Mouse (Mus musculus) midbrain, embryonic 12.5 days (tissue): ENCODE data around the gene Ctla4. TPM values are rescaled to one million over a fixed set of nuclear protein-coding genes. Genes with fewer than 3 reads are reported as not detected.

Experiments used
- ATAC-seq: fragments of 200-750 bp; cut with Nextera tagmentation; 2 replicates; pipeline ENCODE4 v1.8.0; 2017; ENCODE audit warnings: low read depth, moderate TSS enrichment, moderate library complexity; ENCODE audit not compliant: low FRiP score
- H3K27ac ChIP-seq: fragments of 300-500 bp; sonication (generic); replicated peaks from 2 replicates; pipeline ENCODE4 v1.5.1; 2016; ENCODE audit warnings: mild to moderate bottlenecking
- H3K27me3 ChIP-seq: fragments of 300-500 bp; sonication (generic); 2 replicates; pipeline ENCODE4 v1.6.1; 2016; ENCODE audit warnings: mild to moderate bottlenecking
- H3K36me3 ChIP-seq: fragments of 300-500 bp; sonication (generic); 2 replicates; pipeline ENCODE4 v1.6.1; 2016
- H3K4me1 ChIP-seq: fragments of 300-500 bp; sonication (generic); 2 replicates; pipeline ENCODE4 v1.6.1; 2016
- H3K4me2 ChIP-seq: fragments of 300-500 bp; sonication (generic); replicated peaks from 2 replicates; pipeline ENCODE4 v1.6.1; 2016; ENCODE audit warnings: mild to moderate bottlenecking, moderate library complexity
- H3K4me3 ChIP-seq: fragments of 300-500 bp; sonication (generic); 2 replicates; pipeline ENCODE4 v1.5.1; 2016; ENCODE audit warnings: mild to moderate bottlenecking
- H3K9ac ChIP-seq: fragments of 300-500 bp; sonication (generic); replicated peaks from 2 replicates; pipeline ENCODE4 v1.6.1; 2016; ENCODE audit warnings: mild to moderate bottlenecking, moderate library complexity
- H3K9me3 ChIP-seq: fragments of 300-500 bp; sonication (generic); 2 replicates; pipeline ENCODE4 v1.6.1; 2016; ENCODE audit warnings: mild to moderate bottlenecking
- WGBS: fragments of 180-500 bp; shearing (Covaris S2); methylation state at CpG from one replicate; pipeline ENCODE4 v1.1.7; 2016; 5-methylcytosine and 5-hydroxymethylcytosine counted together
- polyA plus RNA-seq: library from polyadenylated mRNA; unstranded; fragments of >200 nt; fragmentation: Nextera tagmentation; extraction: Ambion mirVana; gene quantifications from 2 replicates; pipeline ENCODE4 v1.2.1, GENCODE M21; 2016

Ctla4 gene
- polyA plus RNA-seq, 1 experiment from 2014 or later, result not detected

GRCm38 (mm10) chr1:60868333-60869277 lies 18.2 kb upstream of the Ctla4 start:
- peak; percentile 41; the same call in 1 of the 2 replicates for ATAC-seq

GRCm38 (mm10) chr1:60875267-60875666 lies 11.5 kb upstream of the Ctla4 start:
- H3K9me3 ChIP-seq, result no peaks in the 10 kb centered on the region
- H3K9ac ChIP-seq, result no peak overlapping the region
- no peak overlapping the region for H3K4me2 ChIP-seq
- H3K27me3 ChIP-seq, result no peaks in the 10 kb centered on the region
- H3K4me1 ChIP-seq, result no peaks in the 10 kb centered on the region
- 73% methylated on average over 3 of the region's 3 CpGs for WGBS
- H3K4me3 ChIP-seq, result no peak overlapping the region
- ATAC-seq, result no peak
- H3K36me3 ChIP-seq, result no peaks in the 10 kb centered on the region
- H3K27ac ChIP-seq, result no peak overlapping the region

More at GRCm38 (mm10) chr1:60868333-60869277, 18.2 kb upstream of the Ctla4 start:
- no peak overlapping the region for H3K4me2 ChIP-seq
- no peak overlapping the region for H3K9ac ChIP-seq
- H3K4me1 ChIP-seq, result no peaks in the 10 kb centered on the region; the same call in 1 of the 2 replicates
- H3K27ac ChIP-seq, result no peak overlapping the region
- 69% methylated on average over 17 of the region's 17 CpGs for WGBS
- H3K36me3 ChIP-seq, result no peaks in the 10 kb centered on the region
- H3K4me3 ChIP-seq, result no peak overlapping the region
- H3K9me3 ChIP-seq, result no peaks in the 10 kb centered on the region
- no peaks in the 10 kb centered on the region for H3K27me3 ChIP-seq

- WGBS, result 79% methylated on average over 10 of the region's 10 CpGs
- no peak for ATAC-seq
- Histone ChIP-seq H3K9me3 (no peaks in the 10 kb centered on the region), H3K4me2 (no peak overlapping the region), H3K4me1 (no peaks in the 10 kb centered on the region), H3K27ac (no peak overlapping the region), H3K9ac (no peak overlapping the region), H3K36me3 (no peaks in the 10 kb centered on the region), H3K4me3 (no peak overlapping the region), H3K27me3 (no peaks in the 10 kb centered on the region)
These were observed 6.5 kb upstream of the Ctla4 start for GRCm38 (mm10) chr1:60880116-60880867.

DNA sequence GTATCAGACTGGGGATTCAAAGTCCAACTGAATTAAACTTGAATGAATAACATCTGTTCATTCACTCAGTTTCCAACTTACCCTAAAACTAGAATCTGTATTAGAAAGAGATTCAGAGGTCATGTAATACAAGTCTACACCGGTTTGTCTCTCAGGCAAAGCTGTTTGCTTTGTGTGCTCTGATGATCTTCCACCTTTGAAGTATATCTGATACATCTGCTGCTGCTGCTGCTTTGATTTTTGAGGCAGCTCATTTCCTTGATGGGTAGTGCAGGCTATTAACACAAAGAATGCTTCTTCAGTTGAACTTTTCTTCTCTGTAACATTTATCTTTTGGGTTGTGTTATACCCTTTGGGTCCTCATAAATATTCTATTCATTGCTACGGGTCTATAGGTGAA lies 4.0 kb upstream of the Ctla4 start:
- H3K36me3 ChIP-seq, result no peaks in the 10 kb centered on the region
- no peak overlapping the region for H3K9ac ChIP-seq
- no peaks in the 10 kb centered on the region for H3K4me1 ChIP-seq
- no peak for ATAC-seq
- H3K4me3 ChIP-seq, result no peak overlapping the region
- no peaks in the 10 kb centered on the region for H3K9me3 ChIP-seq
- H3K4me2 ChIP-seq, result no peak overlapping the region
- no peak overlapping the region for H3K27ac ChIP-seq
- WGBS, result 65% methylated on average over 2 of the region's 2 CpGs
- H3K27me3 ChIP-seq, result no peaks in the 10 kb centered on the region

- no peaks in the 10 kb centered on the region for H3K4me1 ChIP-seq
- WGBS, result 78% methylated on average over 2 of the region's 2 CpGs
- no peaks in the 10 kb centered on the region for H3K36me3 ChIP-seq
- no peak overlapping the region for H3K4me3 ChIP-seq
- H3K9ac ChIP-seq, result no peak overlapping the region
- H3K27me3 ChIP-seq, result no peaks in the 10 kb centered on the region
- ATAC-seq, result no peak
- H3K27ac ChIP-seq, result no peak overlapping the region
- H3K4me2 ChIP-seq, result no peak overlapping the region
- no peaks in the 10 kb centered on the region for H3K9me3 ChIP-seq
These were observed 3.5 kb upstream of the Ctla4 start for GRCm38 (mm10) chr1:60883279-60883678.

DNA sequence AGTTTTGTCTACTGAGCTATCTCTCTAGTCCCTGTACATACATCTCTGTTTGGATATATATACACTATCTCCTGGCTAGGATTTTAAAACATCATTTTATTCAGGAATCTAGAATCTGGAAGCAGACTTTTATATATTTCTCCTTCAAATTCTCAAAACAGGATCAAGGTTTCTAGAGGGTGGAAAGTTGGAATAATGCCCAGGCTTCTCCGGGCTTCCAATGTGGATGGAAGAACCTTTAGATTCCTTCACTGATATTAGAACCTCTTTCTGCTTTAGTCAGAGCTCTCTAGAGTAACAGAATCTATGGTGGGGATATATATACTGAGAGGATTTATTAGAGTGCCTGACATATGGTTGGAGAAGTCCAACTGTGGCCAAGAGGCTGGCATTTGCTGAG lies 2.2 kb upstream of the Ctla4 start:
- no peaks in the 10 kb centered on the region for H3K9me3 ChIP-seq
- WGBS, result 91% methylated on average over 1 of the region's 1 CpGs

GRCm38 (mm10) chr1:60898127-60898932 lies 11.5 kb downstream of the Ctla4 start:
- H3K36me3 ChIP-seq, result no peaks in the 10 kb centered on the region
- ATAC-seq, result no peak
- no peak overlapping the region for H3K4me2 ChIP-seq
- no peak overlapping the region for H3K4me3 ChIP-seq
- H3K27ac ChIP-seq, result no peak overlapping the region
- H3K9me3 ChIP-seq, result no peaks in the 10 kb centered on the region
- H3K4me1 ChIP-seq, result no peaks in the 10 kb centered on the region
- WGBS, result 88% methylated on average over 5 of the region's 5 CpGs
- H3K27me3 ChIP-seq, result no peaks in the 10 kb centered on the region
- H3K9ac ChIP-seq, result no peak overlapping the region

More for the DNA sequence above, 2.2 kb upstream of the Ctla4 start:
- H3K27ac ChIP-seq, result no peak overlapping the region
- ATAC-seq, result no peak
- no peaks in the 10 kb centered on the region for H3K36me3 ChIP-seq
- H3K9ac ChIP-seq, result no peak overlapping the region
- H3K4me3 ChIP-seq, result no peak overlapping the region
- no peak overlapping the region for H3K4me2 ChIP-seq
- no peaks in the 10 kb centered on the region for H3K27me3 ChIP-seq
- H3K4me1 ChIP-seq, result no peaks in the 10 kb centered on the region

GRCm38 (mm10) chr1:60898933-60899210 lies 12.1 kb downstream of the Ctla4 start:
- WGBS, result 82% methylated on average over 2 of the region's 2 CpGs
- Histone ChIP-seq H3K27ac (no peak overlapping the region), H3K4me3 (no peak overlapping the region), H3K9me3 (no peaks in the 10 kb centered on the region), H3K9ac (no peak overlapping the region), H3K27me3 (no peaks in the 10 kb centered on the region), H3K4me1 (no peaks in the 10 kb centered on the region), H3K4me2 (no peak overlapping the region), H3K36me3 (no peaks in the 10 kb centered on the region)
- no peak for ATAC-seq

- no peak overlapping the region for H3K4me2 ChIP-seq
- H3K27ac ChIP-seq, result no peak overlapping the region
These were observed 12.4 kb downstream of the Ctla4 start for GRCm38 (mm10) chr1:60899244-60899643.

DNA sequence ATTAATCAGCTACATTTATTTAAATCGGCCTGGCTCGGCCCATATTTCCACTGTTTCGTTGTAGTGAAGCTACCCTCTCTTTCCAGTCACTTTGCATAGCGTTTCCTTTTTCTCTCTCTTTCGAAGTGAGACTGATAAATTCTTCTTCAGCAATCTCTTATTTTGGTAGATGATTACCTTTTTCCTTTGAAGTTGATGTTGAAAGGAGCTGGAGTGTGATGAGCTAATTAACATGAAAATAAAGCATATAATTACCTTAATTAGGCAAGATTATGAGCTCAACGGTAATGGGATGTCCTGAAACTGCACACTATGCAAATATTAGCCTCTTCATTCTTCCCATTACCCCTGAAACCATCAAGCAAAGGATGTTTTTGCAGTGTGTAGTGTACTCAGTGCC lies 15.7 kb downstream of the Ctla4 start:
- H3K4me1 ChIP-seq, result no peaks in the 10 kb centered on the region
- H3K9me3 ChIP-seq, result no peaks in the 10 kb centered on the region
- H3K4me3 ChIP-seq, result no peak overlapping the region
- H3K9ac ChIP-seq, result no peak overlapping the region
- H3K36me3 ChIP-seq, result no peaks in the 10 kb centered on the region
- 80% methylated on average over 6 of the region's 6 CpGs for WGBS
- no peaks in the 10 kb centered on the region for H3K27me3 ChIP-seq
- no peak overlapping the region for H3K4me2 ChIP-seq
- ATAC-seq, result no peak
- H3K27ac ChIP-seq, result no peak overlapping the region

More at GRCm38 (mm10) chr1:60899244-60899643, 12.4 kb downstream of the Ctla4 start:
- 76% methylated on average over 3 of the region's 3 CpGs for WGBS
- Histone ChIP-seq H3K9me3 (no peaks in the 10 kb centered on the region), H3K4me3 (no peak overlapping the region), H3K4me1 (no peaks in the 10 kb centered on the region), H3K9ac (no peak overlapping the region), H3K36me3 (no peaks in the 10 kb centered on the region), H3K27me3 (no peaks in the 10 kb centered on the region)
- ATAC-seq, result no peak

DNA sequence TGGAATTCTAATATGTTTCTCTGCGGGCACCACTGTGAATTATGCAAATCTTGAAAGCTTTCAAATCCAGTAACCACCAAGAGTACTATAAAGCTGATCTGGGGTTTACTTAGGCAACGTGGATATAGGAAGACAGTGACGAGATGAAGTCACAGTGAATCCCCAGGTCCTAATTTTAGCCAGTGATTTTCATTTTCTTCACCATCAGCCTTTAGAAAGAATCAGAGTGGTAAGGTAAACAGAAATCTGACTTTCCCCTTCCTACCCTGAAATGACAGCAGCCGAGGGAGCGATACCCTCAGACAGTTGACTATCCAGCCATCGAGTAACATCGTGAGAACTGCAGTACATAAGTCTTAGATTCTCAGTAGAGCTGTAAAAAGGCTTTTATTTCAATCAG lies 16.3 kb downstream of the Ctla4 start:
- Histone ChIP-seq H3K27ac (no peak overlapping the region), H3K9me3 (no peaks in the 10 kb centered on the region), H3K4me2 (no peak overlapping the region), H3K4me3 (no peak overlapping the region), H3K9ac (no peak overlapping the region), H3K27me3 (no peaks in the 10 kb centered on the region), H3K4me1 (no peaks in the 10 kb centered on the region), H3K36me3 (no peaks in the 10 kb centered on the region)
- ATAC-seq, result no peak
- 85% methylated on average over 7 of the region's 7 CpGs for WGBS
